Mouse (Mus musculus) G1E (cell line): ENCODE measurements around the gene Zdhhc12.

Experiments
- CTCF ChIP-seq: IDR thresholded peaks from 2 replicates; pipeline ENCODE4 v1.5.1; 2012; ENCODE audit warnings: low read depth, low read length, inconsistent platforms, mixed read lengths
- TAL1 ChIP-seq: conservative IDR thresholded peaks from 2 replicates; pipeline ENCODE4 v1.6.1; 2012; ENCODE audit warnings: low read depth, low read length, inconsistent platforms, mixed read lengths

DNA sequence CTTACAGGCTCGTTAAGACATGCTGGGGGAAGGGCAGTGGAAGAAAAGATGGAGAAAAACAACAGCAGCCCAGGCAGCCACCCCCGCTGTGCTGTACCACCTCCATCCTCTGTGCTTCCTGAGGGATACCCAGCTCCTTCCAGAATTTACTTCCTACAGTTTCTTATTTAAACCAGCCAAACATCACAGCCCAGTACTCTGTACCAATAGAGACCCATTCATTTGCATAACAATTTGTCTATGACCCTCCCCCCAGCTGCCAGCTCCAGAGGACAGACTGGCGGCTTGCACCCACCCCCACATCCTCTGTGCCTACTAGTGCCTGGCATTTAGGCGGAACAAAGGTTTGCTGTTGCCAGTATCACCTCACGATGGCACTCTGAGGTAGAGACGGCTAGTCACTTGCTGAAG lies 26.2 kb upstream of the Zdhhc12 start:
- TF ChIP-seq CTCF = no peak
- TF ChIP-seq TAL1 = no peak
